In genomic region chr17:56431582-56431981, GRCm38 (mm10) we compare ENCODE assay signal across 22 mouse cellular contexts. TPM values are rescaled to one million over a fixed set of nuclear protein-coding genes. Genes with fewer than 3 reads are reported as not detected.
DNase-seq lines count a peak whose midpoint lies in the region; TF ChIP-seq lines count a peak whose summit lies in the region.
"Had no signal": no experiment of that assay in that cellular context is flagged by ENCODE, and none has a peak within 500 bp of the region (broad histone marks: within the 10 kb centered on the region; RNA-seq: fewer than 3 reads in every experiment).

No protein-coding gene starts in this region.

- H3K4me3 ChIP-seq in thymus, adult 2 months (ENCODE audit: control insufficient read depth, insufficient read depth, low read length), result no peak overlapping the region
- H3K4me3 ChIP-seq: embryonic facial prominence, embryonic 10.5 days; embryonic facial prominence, embryonic 12.5 days; forebrain, embryonic 13.5 days had no signal

- 19% methylated on average over 3 of the region's 3 CpGs for WGBS in thymus, adult 2 months

- H3K36me3 ChIP-seq in thymus, adult 2 months (ENCODE audit: control insufficient read depth, insufficient read depth, low read length), result peaks cover 4% of the 10 kb centered on the region

- no peak for DNase-seq in thymus, adult 2 months
- no peak for DNase-seq in thymus, adult 18-20 months
- peak; percentile 40 to 47 for DNase-seq in thymus, postnatal 10 days (ENCODE audit: low spot score in 2 of 2)
- peak; percentile 47 for DNase-seq in thymus, postnatal 25 days
- DNase-seq in thymus, postnatal 4 days, result peak; percentile 55
- DNase-seq in T-cell, adult 2 months (ENCODE audit: low spot score), result no peak
- DNase-seq in gastrocnemius, postnatal 14 days, result no peak
- DNase-seq in neural tube, embryonic 10.5 days (ENCODE audit: extremely low spot score, low spot score), result no peak
- DNase-seq: adrenal gland, adult 2 months; adrenal gland, postnatal 10 days; adrenal gland, postnatal 25 days; B cell, adult 2 months; cerebellum, adult 11 months; cerebellum, adult 18-20 months; cerebellum, adult 9-10 months; cerebellum, postnatal 10 days; cerebellum, postnatal 25 days had no signal

- no peak for TF ChIP-seq POLR2A in thymus, adult 2 months (IDR thresholded peaks at IDR 0.05; ENCODE audit: control insufficient read depth, extremely low read depth, insufficient read depth, low read length, poor library complexity)

- H3K27me3 ChIP-seq in thymus, adult 2 months (ENCODE audit: control insufficient read depth, insufficient read depth, low read length), result no peaks in the 10 kb centered on the region
- H3K27me3 ChIP-seq: CH12.LX; embryonic facial prominence, embryonic 12.5 days; forebrain, embryonic 13.5 days; Patski had no signal

- no peak for TF ChIP-seq CTCF in thymus, adult 2 months (IDR thresholded peaks at IDR 0.05; ENCODE audit: borderline replicate concordance, control insufficient read depth, extremely low read depth, insufficient read depth, low read length, poor library complexity)

- H3K4me1 ChIP-seq in thymus, adult 2 months (replicated peaks; ENCODE audit: control insufficient read depth, insufficient read depth, low read length), result peaks cover 7% of the 10 kb centered on the region
- H3K4me1 ChIP-seq: embryonic facial prominence, embryonic 10.5 days; embryonic facial prominence, embryonic 12.5 days had no signal

- intact Hi-C loops in gastrocnemius, postnatal 14 days (cut with DNase I; ENCODE audit: low total_unique reads), result no loop called here

- H3K27ac ChIP-seq in thymus, adult 2 months (ENCODE audit: control insufficient read depth, insufficient read depth, low read length), result peak overlapping the region; percentile 27; the same call in 1 of the 2 replicates
- H3K27ac ChIP-seq: embryonic facial prominence, embryonic 10.5 days; embryonic facial prominence, embryonic 12.5 days had no signal

RNA-seq across cellular contexts. Expression of gene Ptprs, which starts 44.7 kb away (rescaled TPM):
- polyA plus RNA-seq in thymus, adult 2 months (2012; rRNA removed), result 235 and 305 TPM in 2 replicates
- 10 to 100 TPM; 38.2 to 44.4 TPM for total RNA-seq in gastrocnemius, postnatal 14 days (2021)

Comparison
In these comparisons a context has a peak if more than half of its experiments do, and no peak if none do; other contexts are left out.
1. DNase-seq: peak in thymus, postnatal 10 days (2 of 2), thymus, postnatal 25 days (single experiment) and thymus, postnatal 4 days (single experiment); none in thymus, adult 2 months (single experiment), thymus, adult 18-20 months (0 of 2), T-cell, adult 2 months (single experiment), gastrocnemius, postnatal 14 days (single experiment) and neural tube, embryonic 10.5 days (single experiment).